Mouse (Mus musculus) spleen, adult 2 months (tissue): ENCODE results near the gene Tpm1.

ENCODE experiments used
- CTCF ChIP-seq: fragments of 200-500 bp; IDR thresholded peaks from 2 replicates; pipeline ENCODE4 v1.5.1; 2011; ENCODE audit warnings: mild to moderate bottlenecking, inconsistent platforms; ENCODE audit not compliant: insufficient read depth, insufficient read length, insufficient replicate concordance; ENCODE audit errors: extremely low read depth
- POLR2A ChIP-seq: fragments of 200-500 bp; IDR thresholded peaks from 2 replicates; pipeline ENCODE4 v1.6.1; 2011; ENCODE audit warnings: low read depth, low read length, inconsistent platforms

DNA sequence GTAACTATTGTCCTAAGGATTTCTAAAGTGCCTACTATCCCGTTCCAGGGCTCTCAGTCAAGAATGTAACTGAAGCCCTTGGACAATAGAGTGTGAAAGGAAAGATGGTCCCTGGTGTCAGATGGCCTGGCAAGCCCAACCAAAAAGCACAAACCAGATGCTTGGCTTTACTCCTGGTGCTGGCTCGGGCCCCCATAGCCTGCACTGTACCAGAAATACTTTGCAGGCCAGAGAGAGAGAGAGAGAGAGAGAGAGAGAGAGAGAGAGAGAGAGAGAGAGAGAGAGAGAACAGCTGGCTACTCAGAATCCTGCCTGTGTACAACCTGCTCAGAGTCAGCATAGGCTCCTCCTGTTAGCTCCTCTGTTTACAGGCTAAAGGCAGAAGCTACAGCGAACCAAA, 36.7 kb downstream of the Tpm1 start:
- no peak for TF ChIP-seq CTCF
- no peak for TF ChIP-seq POLR2A
